Mouse (Mus musculus): Measurements from ENCODE around the gene Gm960. TPM values are rescaled to one million over a fixed set of nuclear protein-coding genes. Genes with fewer than 3 reads are reported as not detected.
A peak's percentile ranks its signal among the peaks of the same experiment; 100 is the strongest.

The Gm960 gene
- 3.4 and 5.2 TPM in 2 replicates for polyA plus RNA-seq (2014; fragmentation: Nextera tagmentation; extraction: Ambion mirVana)

- Histone ChIP-seq H3K27me3 (ENCODE audit: control insufficient read depth, insufficient read depth, low read length) (peaks cover 43% of the 10 kb centered on the region), H3K4me3 (ENCODE audit: low read length) (peak within 1 kb of the TSS; percentile 56), H3K9me3 (ENCODE audit: control insufficient read depth, low read length) (no peaks in the 10 kb centered on the region), H3K27ac (ENCODE audit: low read depth, low read length) (no peak within 1 kb of the TSS), H3K36me3 (ENCODE audit: control insufficient read depth, insufficient read depth, low read length) (no peaks in the 10 kb centered on the region), H3K4me1 (ENCODE audit: control insufficient read depth, insufficient read depth, low read length) (peaks cover 4% of the 10 kb centered on the region; the same call in 1 of the 2 replicates), H3K9ac (ENCODE audit: low read depth, low read length) (peak within 1 kb of the TSS; percentile 52), H3K4me2 (replicated peaks; ENCODE audit: low read depth, low read length) (peak within 1 kb of the TSS; percentile 88)
- WGBS: under 1% methylated on average over 40 of the region's 40 CpGs
- ATAC-seq (ENCODE audit: low FRiP score, low TSS enrichment): peak; percentile 90
Measured at GRCm38 (mm10) chr19:4698205-4698677, at the start of gene Gm960. Gene Gm960 (minus strand): TSS chr19:4698668.

- no peaks in the 10 kb centered on the region for H3K9me3 ChIP-seq (ENCODE audit: control insufficient read depth, low read length)
- H3K4me1 ChIP-seq (ENCODE audit: control insufficient read depth, insufficient read depth, low read length): 0 out of 2 replicates have a peak, but pooled peaks cover 3% of the 10 kb centered on the region
- H3K27me3 ChIP-seq (ENCODE audit: control insufficient read depth, insufficient read depth, low read length): no peaks in the 10 kb centered on the region
- H3K9ac ChIP-seq (ENCODE audit: low read depth, low read length): no peak overlapping the region
- ATAC-seq (ENCODE audit: low FRiP score, low TSS enrichment): no peak
- WGBS: 93% methylated on average over 9 of the region's 9 CpGs
- 0 out of 2 replicates have a peak, but pooled peaks cover 3% of the 10 kb centered on the region for H3K36me3 ChIP-seq (ENCODE audit: control insufficient read depth, insufficient read depth, low read length)
- H3K4me3 ChIP-seq (ENCODE audit: low read length): no peak overlapping the region
- H3K4me2 ChIP-seq (replicated peaks; ENCODE audit: low read depth, low read length): no peak overlapping the region
- H3K27ac ChIP-seq (ENCODE audit: low read depth, low read length): no peak overlapping the region
Measured at GRCm38 (mm10) chr19:4747631-4748312, 49.3 kb upstream of the Gm960 start.

GRCm38 (mm10) chr19:4746611-4747010 lies 48.1 kb upstream of the Gm960 start:
- WGBS: 84% methylated on average over 14 of the region's 14 CpGs
- Histone ChIP-seq H3K27ac (ENCODE audit: low read depth, low read length) (no peak overlapping the region), H3K9me3 (ENCODE audit: control insufficient read depth, low read length) (no peaks in the 10 kb centered on the region), H3K4me1 (ENCODE audit: control insufficient read depth, insufficient read depth, low read length) (0 out of 2 replicates have a peak, but pooled peaks cover 3% of the 10 kb centered on the region), H3K27me3 (ENCODE audit: control insufficient read depth, insufficient read depth, low read length) (no peaks in the 10 kb centered on the region), H3K36me3 (ENCODE audit: control insufficient read depth, insufficient read depth, low read length) (0 out of 2 replicates have a peak, but pooled peaks cover 3% of the 10 kb centered on the region), H3K9ac (ENCODE audit: low read depth, low read length) (no peak overlapping the region), H3K4me3 (ENCODE audit: low read length) (no peak overlapping the region), H3K4me2 (replicated peaks; ENCODE audit: low read depth, low read length) (no peak overlapping the region)
- ATAC-seq (ENCODE audit: low FRiP score, low TSS enrichment): no peak

- Histone ChIP-seq H3K4me1 (ENCODE audit: control insufficient read depth, insufficient read depth, low read length) (0 out of 2 replicates have a peak, but pooled peaks cover 3% of the 10 kb centered on the region), H3K36me3 (ENCODE audit: control insufficient read depth, insufficient read depth, low read length) (0 out of 2 replicates have a peak, but pooled peaks cover 3% of the 10 kb centered on the region), H3K4me2 (replicated peaks; ENCODE audit: low read depth, low read length) (no peak overlapping the region), H3K9ac (ENCODE audit: low read depth, low read length) (no peak overlapping the region), H3K9me3 (ENCODE audit: control insufficient read depth, low read length) (no peaks in the 10 kb centered on the region), H3K27ac (ENCODE audit: low read depth, low read length) (no peak overlapping the region), H3K27me3 (ENCODE audit: control insufficient read depth, insufficient read depth, low read length) (no peaks in the 10 kb centered on the region), H3K4me3 (ENCODE audit: low read length) (no peak overlapping the region)
- 95% methylated on average over 10 of the region's 10 CpGs for WGBS
- ATAC-seq (ENCODE audit: low FRiP score, low TSS enrichment): no peak
Measured at GRCm38 (mm10) chr19:4745681-4746080, 47.2 kb upstream of the Gm960 start.

- no peak overlapping the region for H3K9ac ChIP-seq (ENCODE audit: low read depth, low read length)
- no peak for ATAC-seq (ENCODE audit: low FRiP score, low TSS enrichment)
- 0 out of 2 replicates have a peak, but pooled peaks cover 3% of the 10 kb centered on the region for H3K36me3 ChIP-seq (ENCODE audit: control insufficient read depth, insufficient read depth, low read length)
- H3K4me1 ChIP-seq (ENCODE audit: control insufficient read depth, insufficient read depth, low read length): 0 out of 2 replicates have a peak, but pooled peaks cover 3% of the 10 kb centered on the region
- no peak overlapping the region for H3K4me3 ChIP-seq (ENCODE audit: low read length)
- no peak overlapping the region for H3K27ac ChIP-seq (ENCODE audit: low read depth, low read length)
- WGBS: 65% methylated on average over 9 of the region's 9 CpGs
- H3K4me2 ChIP-seq (replicated peaks; ENCODE audit: low read depth, low read length): no peak overlapping the region
- H3K27me3 ChIP-seq (ENCODE audit: control insufficient read depth, insufficient read depth, low read length): no peaks in the 10 kb centered on the region
- no peaks in the 10 kb centered on the region for H3K9me3 ChIP-seq (ENCODE audit: control insufficient read depth, low read length)
Measured at GRCm38 (mm10) chr19:4745057-4745456, 46.6 kb upstream of the Gm960 start.

GRCm38 (mm10) chr19:4744026-4744425 lies 45.6 kb upstream of the Gm960 start:
- no peaks in the 10 kb centered on the region for H3K9me3 ChIP-seq (ENCODE audit: control insufficient read depth, low read length)
- no peak for ATAC-seq (ENCODE audit: low FRiP score, low TSS enrichment)
- H3K4me3 ChIP-seq (ENCODE audit: low read length): no peak overlapping the region
- H3K4me1 ChIP-seq (ENCODE audit: control insufficient read depth, insufficient read depth, low read length): 0 out of 2 replicates have a peak, but pooled peaks cover 3% of the 10 kb centered on the region
- H3K36me3 ChIP-seq (ENCODE audit: control insufficient read depth, insufficient read depth, low read length): 0 out of 2 replicates have a peak, but pooled peaks cover 3% of the 10 kb centered on the region
- no peak overlapping the region for H3K27ac ChIP-seq (ENCODE audit: low read depth, low read length)
- no peak overlapping the region for H3K4me2 ChIP-seq (replicated peaks; ENCODE audit: low read depth, low read length)
- no peak overlapping the region for H3K9ac ChIP-seq (ENCODE audit: low read depth, low read length)
- no peaks in the 10 kb centered on the region for H3K27me3 ChIP-seq (ENCODE audit: control insufficient read depth, insufficient read depth, low read length)
- 74% methylated on average over 14 of the region's 14 CpGs for WGBS

- no peak for ATAC-seq (ENCODE audit: low FRiP score, low TSS enrichment)
- no peaks in the 10 kb centered on the region for H3K27me3 ChIP-seq (ENCODE audit: control insufficient read depth, insufficient read depth, low read length)
- H3K36me3 ChIP-seq (ENCODE audit: control insufficient read depth, insufficient read depth, low read length): 0 out of 2 replicates have a peak, but pooled peaks cover 3% of the 10 kb centered on the region
- H3K9me3 ChIP-seq (ENCODE audit: control insufficient read depth, low read length): no peaks in the 10 kb centered on the region
- H3K4me3 ChIP-seq (ENCODE audit: low read length): no peak overlapping the region
- 38% methylated on average over 5 of the region's 5 CpGs for WGBS
- H3K27ac ChIP-seq (ENCODE audit: low read depth, low read length): no peak overlapping the region
- H3K4me2 ChIP-seq (replicated peaks; ENCODE audit: low read depth, low read length): no peak overlapping the region
- H3K4me1 ChIP-seq (ENCODE audit: control insufficient read depth, insufficient read depth, low read length): 0 out of 2 replicates have a peak, but pooled peaks cover 3% of the 10 kb centered on the region
- H3K9ac ChIP-seq (ENCODE audit: low read depth, low read length): no peak overlapping the region
Measured at GRCm38 (mm10) chr19:4743524-4743923, 45.1 kb upstream of the Gm960 start.

- no peak overlapping the region for H3K27ac ChIP-seq (ENCODE audit: low read depth, low read length)
- 0 out of 2 replicates have a peak, but pooled peaks cover 3% of the 10 kb centered on the region for H3K4me1 ChIP-seq (ENCODE audit: control insufficient read depth, insufficient read depth, low read length)
- no peak overlapping the region for H3K4me3 ChIP-seq (ENCODE audit: low read length)
- H3K36me3 ChIP-seq (ENCODE audit: control insufficient read depth, insufficient read depth, low read length): 0 out of 2 replicates have a peak, but pooled peaks cover 3% of the 10 kb centered on the region
- H3K9me3 ChIP-seq (ENCODE audit: control insufficient read depth, low read length): no peaks in the 10 kb centered on the region
- H3K27me3 ChIP-seq (ENCODE audit: control insufficient read depth, insufficient read depth, low read length): no peaks in the 10 kb centered on the region
- no peak for ATAC-seq (ENCODE audit: low FRiP score, low TSS enrichment)
- 89% methylated on average over 6 of the region's 6 CpGs for WGBS
- H3K4me2 ChIP-seq (replicated peaks; ENCODE audit: low read depth, low read length): no peak overlapping the region
- H3K9ac ChIP-seq (ENCODE audit: low read depth, low read length): no peak overlapping the region
Measured at GRCm38 (mm10) chr19:4742229-4742628, 43.8 kb upstream of the Gm960 start.

- no peak; the same call in 1 of the 2 replicates for ATAC-seq (ENCODE audit: low FRiP score, low TSS enrichment)
- Histone ChIP-seq H3K4me3 (ENCODE audit: low read length) (no peak overlapping the region), H3K36me3 (ENCODE audit: control insufficient read depth, insufficient read depth, low read length) (0 out of 2 replicates have a peak, but pooled peaks cover 3% of the 10 kb centered on the region), H3K9me3 (ENCODE audit: control insufficient read depth, low read length) (no peaks in the 10 kb centered on the region), H3K4me2 (replicated peaks; ENCODE audit: low read depth, low read length) (no peak overlapping the region), H3K27ac (ENCODE audit: low read depth, low read length) (no peak overlapping the region), H3K4me1 (ENCODE audit: control insufficient read depth, insufficient read depth, low read length) (0 out of 2 replicates have a peak, but pooled peaks cover 3% of the 10 kb centered on the region), H3K27me3 (ENCODE audit: control insufficient read depth, insufficient read depth, low read length) (no peaks in the 10 kb centered on the region), H3K9ac (ENCODE audit: low read depth, low read length) (no peak overlapping the region)
- WGBS: 79% methylated on average over 10 of the region's 10 CpGs
Measured at GRCm38 (mm10) chr19:4741482-4741881, 43.0 kb upstream of the Gm960 start.
